Mouse (Mus musculus) midbrain, embryonic 15.5 days (tissue): ENCODE measurements around the gene Gdap2. TPM values are rescaled to one million over a fixed set of nuclear protein-coding genes. Genes with fewer than 3 reads are reported as not detected.

Experiments used
- ATAC-seq: fragments of 200-750 bp; cut with Nextera tagmentation; replicated peaks from 2 replicates; pipeline ENCODE4 v1.8.0; 2017; ENCODE audit warnings: moderate TSS enrichment
- H3K27ac ChIP-seq: fragments of 300-500 bp; sonication (generic); 2 replicates; pipeline ENCODE4 v1.5.1; 2015; ENCODE audit warnings: mild to moderate bottlenecking, inconsistent platforms
- H3K27me3 ChIP-seq: fragments of 300-500 bp; sonication (generic); replicated peaks from 2 replicates; pipeline ENCODE4 v1.6.1; 2015; ENCODE audit warnings: inconsistent platforms
- H3K36me3 ChIP-seq: fragments of 300-500 bp; sonication (generic); replicated peaks from 2 replicates; pipeline ENCODE4 v1.6.1; 2015; ENCODE audit warnings: inconsistent platforms
- H3K4me1 ChIP-seq: fragments of 300-500 bp; sonication (generic); 2 replicates; pipeline ENCODE4 v1.6.1; 2015; ENCODE audit warnings: inconsistent platforms
- H3K4me2 ChIP-seq: fragments of 300-500 bp; sonication (generic); 2 replicates; pipeline ENCODE4 v1.6.1; 2015; ENCODE audit warnings: inconsistent platforms, mild to moderate bottlenecking, moderate library complexity
- H3K4me3 ChIP-seq: fragments of 300-500 bp; sonication (generic); 2 replicates; pipeline ENCODE4 v1.5.1; 2015; ENCODE audit warnings: mild to moderate bottlenecking, inconsistent platforms
- H3K9ac ChIP-seq: fragments of 300-500 bp; sonication (generic); 2 replicates; pipeline ENCODE4 v1.6.1; 2015; ENCODE audit warnings: mild to moderate bottlenecking, inconsistent platforms
- H3K9me3 ChIP-seq: fragments of 300-500 bp; sonication (generic); 2 replicates; pipeline ENCODE4 v1.6.1; 2016; ENCODE audit warnings: inconsistent platforms
- WGBS: fragments of 180-500 bp; shearing (Covaris S2); methylation state at CpG from one replicate; pipeline ENCODE4 v1.1.7; 2015; ENCODE audit warnings: mixed read lengths; 5-methylcytosine and 5-hydroxymethylcytosine counted together
- polyA plus RNA-seq: library from polyadenylated mRNA; unstranded; fragments of >200 nt; fragmentation: Nextera tagmentation; extraction: Ambion mirVana; gene quantifications from 2 replicates; pipeline ENCODE4 v1.2.1, GENCODE M21; 2015

The Gdap2 gene
- 37.8 and 39.2 TPM in 2 replicates for polyA plus RNA-seq

- H3K4me1 ChIP-seq: peaks cover 21% of the 10 kb centered on the region
- H3K36me3 ChIP-seq: peaks cover 15% of the 10 kb centered on the region
- H3K9me3 ChIP-seq: no peaks in the 10 kb centered on the region
- peak; percentile 99 for ATAC-seq
- no peaks in the 10 kb centered on the region for H3K27me3 ChIP-seq
- under 1% methylated on average over 55 of the region's 55 CpGs for WGBS
- H3K4me3 ChIP-seq: peak within 1 kb of the TSS; percentile 95
- H3K9ac ChIP-seq: peak within 1 kb of the TSS; percentile 97
- peak within 1 kb of the TSS; percentile 82 for H3K4me2 ChIP-seq
- peak within 1 kb of the TSS; percentile 95 for H3K27ac ChIP-seq
These were observed at the start of gene Gdap2, which contains the start of gene Wdr3 for GRCm38 (mm10) chr3:100162315-100163105. Gene Gdap2 (plus strand): TSS chr3:100162381. Gene Wdr3 (minus strand): TSS chr3:100162407.

- H3K4me2 ChIP-seq: no peak overlapping the region
- no peaks in the 10 kb centered on the region for H3K9me3 ChIP-seq
- H3K4me3 ChIP-seq: no peak overlapping the region
- 83% methylated on average over 2 of the region's 2 CpGs for WGBS
- H3K27me3 ChIP-seq: no peaks in the 10 kb centered on the region
- H3K36me3 ChIP-seq: no peaks in the 10 kb centered on the region
- ATAC-seq: no peak
- H3K27ac ChIP-seq: no peak overlapping the region
- no peak overlapping the region for H3K9ac ChIP-seq
- no peaks in the 10 kb centered on the region for H3K4me1 ChIP-seq
These were observed 43.5 kb upstream of the Gdap2 start for GRCm38 (mm10) chr3:100118681-100119080.

GRCm38 (mm10) chr3:100121961-100122360 is 40.2 kb upstream of the Gdap2 start:
- Histone ChIP-seq H3K9ac (no peak overlapping the region), H3K4me1 (no peaks in the 10 kb centered on the region), H3K27me3 (no peaks in the 10 kb centered on the region), H3K27ac (no peak overlapping the region), H3K9me3 (no peaks in the 10 kb centered on the region), H3K4me2 (no peak overlapping the region), H3K36me3 (no peaks in the 10 kb centered on the region), H3K4me3 (no peak overlapping the region)
- no peak for ATAC-seq
- whole genome bisulfite sequencing: 75% methylated on average over 2 of the region's 2 CpGs

GRCm38 (mm10) chr3:100122445-100122844 is 39.7 kb upstream of the Gdap2 start:
- no peak for ATAC-seq
- WGBS: 74% methylated on average over 1 of the region's 1 CpGs
- Histone ChIP-seq H3K36me3 (no peaks in the 10 kb centered on the region), H3K4me3 (no peak overlapping the region), H3K4me1 (no peaks in the 10 kb centered on the region), H3K27me3 (no peaks in the 10 kb centered on the region), H3K4me2 (no peak overlapping the region), H3K9ac (no peak overlapping the region), H3K27ac (no peak overlapping the region), H3K9me3 (no peaks in the 10 kb centered on the region)

- Histone ChIP-seq H3K4me3 (peak overlapping the region; percentile 95), H3K9ac (no peak overlapping the region), H3K27me3 (no peaks in the 10 kb centered on the region), H3K9me3 (no peaks in the 10 kb centered on the region), H3K4me2 (peak overlapping the region; percentile 82), H3K27ac (no peak overlapping the region), H3K4me1 (peaks cover 21% of the 10 kb centered on the region), H3K36me3 (peaks cover 31% of the 10 kb centered on the region)
- ATAC-seq: no peak
- 91% methylated on average over 15 of the region's 15 CpGs for WGBS
These were observed 1.3 kb upstream of the Gdap2 start for GRCm38 (mm10) chr3:100160682-100161445.

GRCm38 (mm10) chr3:100161665-100162314 is 391 bp upstream of the Gdap2 start:
- Histone ChIP-seq H3K36me3 (peaks cover 22% of the 10 kb centered on the region), H3K4me1 (peaks cover 21% of the 10 kb centered on the region), H3K4me3 (peak overlapping the region; percentile 95), H3K4me2 (peak overlapping the region; percentile 82), H3K9ac (peak overlapping the region; percentile 66), H3K9me3 (no peaks in the 10 kb centered on the region), H3K27me3 (no peaks in the 10 kb centered on the region), H3K27ac (peak overlapping the region; percentile 95)
- WGBS: 1% methylated on average over 35 of the region's 35 CpGs
- ATAC-seq: no peak; the same call in 1 of the 2 replicates

- peaks cover 21% of the 10 kb centered on the region for H3K4me1 ChIP-seq
- peak overlapping the region; percentile 97; the same call in 1 of the 2 replicates for H3K9ac ChIP-seq
- no peak overlapping the region for H3K27ac ChIP-seq
- H3K4me2 ChIP-seq: peak overlapping the region; percentile 82
- no peak overlapping the region for H3K4me3 ChIP-seq
- no peaks in the 10 kb centered on the region for H3K9me3 ChIP-seq
- no peaks in the 10 kb centered on the region for H3K27me3 ChIP-seq
- H3K36me3 ChIP-seq: peaks cover 11% of the 10 kb centered on the region
- no peak for ATAC-seq
- 80% methylated on average over 2 of the region's 2 CpGs for WGBS
These were observed 1.4 kb downstream of the Gdap2 start for GRCm38 (mm10) chr3:100163556-100163955.

GRCm38 (mm10) chr3:100164991-100165390 is 2.8 kb downstream of the Gdap2 start:
- Histone ChIP-seq H3K9me3 (no peaks in the 10 kb centered on the region), H3K27me3 (no peaks in the 10 kb centered on the region), H3K4me1 (peaks cover 21% of the 10 kb centered on the region), H3K9ac (no peak overlapping the region), H3K4me2 (no peak overlapping the region), H3K27ac (no peak overlapping the region), H3K36me3 (peaks cover 2% of the 10 kb centered on the region; the same call in 1 of the 2 replicates), H3K4me3 (no peak overlapping the region)
- no peak for ATAC-seq

- WGBS: 89% methylated on average over 2 of the region's 2 CpGs
- H3K9ac ChIP-seq: no peak overlapping the region
- H3K4me1 ChIP-seq: no peaks in the 10 kb centered on the region
- no peaks in the 10 kb centered on the region for H3K9me3 ChIP-seq
- H3K4me3 ChIP-seq: no peak overlapping the region
- H3K27ac ChIP-seq: no peak overlapping the region
- no peak overlapping the region for H3K4me2 ChIP-seq
- ATAC-seq: no peak
- H3K27me3 ChIP-seq: no peaks in the 10 kb centered on the region
- H3K36me3 ChIP-seq: peaks cover 61% of the 10 kb centered on the region; the same call in 1 of the 2 replicates
These were observed 13.8 kb downstream of the Gdap2 start for GRCm38 (mm10) chr3:100176031-100176430.

- Histone ChIP-seq H3K4me3 (no peak overlapping the region), H3K9ac (no peak overlapping the region), H3K27me3 (no peaks in the 10 kb centered on the region), H3K27ac (no peak overlapping the region), H3K4me2 (no peak overlapping the region), H3K36me3 (peaks cover 61% of the 10 kb centered on the region; the same call in 1 of the 2 replicates), H3K9me3 (no peaks in the 10 kb centered on the region), H3K4me1 (no peaks in the 10 kb centered on the region)
- no peak for ATAC-seq
- 92% methylated on average over 3 of the region's 3 CpGs for WGBS
These were observed 18.3 kb downstream of the Gdap2 start for GRCm38 (mm10) chr3:100180471-100180870.

GRCm38 (mm10) chr3:100189444-100189843 is 27.3 kb downstream of the Gdap2 start:
- no peaks in the 10 kb centered on the region for H3K27me3 ChIP-seq
- no peak overlapping the region for H3K9ac ChIP-seq
- H3K4me3 ChIP-seq: no peak overlapping the region
- H3K4me2 ChIP-seq: no peak overlapping the region
- peaks cover 45% of the 10 kb centered on the region for H3K36me3 ChIP-seq
- WGBS: 43% methylated on average over 1 of the region's 1 CpGs
- no peak overlapping the region for H3K27ac ChIP-seq
- peak; percentile 90 for ATAC-seq
- H3K4me1 ChIP-seq: no peaks in the 10 kb centered on the region
- H3K9me3 ChIP-seq: no peaks in the 10 kb centered on the region

- Histone ChIP-seq H3K4me2 (no peak overlapping the region), H3K9ac (no peak overlapping the region), H3K4me3 (no peak overlapping the region), H3K36me3 (peaks cover 45% of the 10 kb centered on the region), H3K9me3 (no peaks in the 10 kb centered on the region), H3K27ac (no peak overlapping the region), H3K27me3 (no peaks in the 10 kb centered on the region), H3K4me1 (no peaks in the 10 kb centered on the region)
- ATAC-seq: peak; percentile 64
- WGBS: 78% methylated on average over 11 of the region's 11 CpGs
These were observed 27.7 kb downstream of the Gdap2 start for GRCm38 (mm10) chr3:100189861-100190260.
